Mouse (Mus musculus) MEL (cell line): ENCODE results near the gene Uba52. TPM values are rescaled to one million over a fixed set of nuclear protein-coding genes. Genes with fewer than 3 reads are reported as not detected.

Experiments used
- DNase-seq: peaks from one replicate; pipeline ENCODE4 v3.0.0; 2011; ENCODE audit warnings: low read depth, low spot score
- H3K27ac ChIP-seq: 2 replicates; pipeline ENCODE4 v1.5.1; 2012; ENCODE audit warnings: low read depth, mild to moderate bottlenecking, control low read depth, low read length, moderate library complexity; ENCODE audit not compliant: control insufficient read depth
- H3K27me3 ChIP-seq, 2 experiments: fragments of 150-350 bp in 1 of 2; sonication (generic) in 1 of 2; 2 replicates each; pipeline ENCODE4 v1.6.1; 2012; ENCODE audit warnings: low read length in 2 of 2, mild to moderate bottlenecking in 2 of 2, improper control_type of control experiment in 1 of 2, moderate library complexity in 1 of 2; ENCODE audit not compliant: insufficient read depth in 2 of 2, control insufficient read depth in 1 of 2
- H3K36me3 ChIP-seq, 2 experiments: 2 replicates each; pipeline ENCODE4 v1.6.1; 2012 to 2014; ENCODE audit warnings: low read length in 2 of 2, improper control_type of control experiment in 1 of 2, inconsistent platforms in 1 of 2, mild to moderate bottlenecking in 1 of 2; ENCODE audit not compliant: insufficient read depth in 2 of 2, control insufficient read depth in 1 of 2
- H3K4me1 ChIP-seq, 2 experiments: fragments of 150-350 bp in 1 of 2; sonication (generic) in 1 of 2; 2 replicates each; pipeline ENCODE4 v1.6.1; 2012; ENCODE audit warnings: low read length in 2 of 2, improper control_type of control experiment in 1 of 2, mild to moderate bottlenecking in 1 of 2; ENCODE audit not compliant: insufficient read depth in 2 of 2, control insufficient read depth in 1 of 2
- H3K4me3 ChIP-seq, 2 experiments: fragments of 150-350 bp in 1 of 2; sonication (generic) in 1 of 2; 2 replicates each; pipeline ENCODE4 v1.5.1; 2012; ENCODE audit warnings: low read depth in 2 of 2, low read length in 2 of 2, mild to moderate bottlenecking in 2 of 2, moderate library complexity in 2 of 2, control low read depth in 1 of 2, improper control_type of control experiment in 1 of 2; ENCODE audit not compliant: control insufficient read depth in 1 of 2, insufficient read depth in 1 of 2
- H3K79me2 ChIP-seq: 2 replicates; pipeline ENCODE4 v1.6.1; 2012; ENCODE audit warnings: mild to moderate bottlenecking, low read length, moderate library complexity; ENCODE audit not compliant: control insufficient read depth, poor library complexity, insufficient read depth
- H3K9ac ChIP-seq: 2 replicates; pipeline ENCODE4 v1.6.1; 2012; ENCODE audit warnings: low read depth, mild to moderate bottlenecking, control low read depth, low read length, moderate library complexity; ENCODE audit not compliant: control insufficient read depth, poor library complexity, severe bottlenecking
- H3K9me3 ChIP-seq: fragments of 150-350 bp; sonication (generic); replicated peaks from 2 replicates; pipeline ENCODE4 v1.6.1; 2012; ENCODE audit warnings: mild to moderate bottlenecking, low read length, improper control_type of control experiment, moderate library complexity; ENCODE audit not compliant: insufficient read depth
- CHD2 ChIP-seq: IDR thresholded peaks from 2 replicates; pipeline ENCODE4 v1.6.1; 2011; ENCODE audit warnings: low read length, improper control_type of control experiment
- CTCF ChIP-seq, 3 experiments: IDR thresholded peaks in 2 of 3; conservative IDR thresholded peaks in 1 of 3; 2 replicates each; pipeline ENCODE4 v1.5.1; 2011 to 2012; ENCODE audit warnings: low read length in 3 of 3, low read depth in 2 of 3, mild to moderate bottlenecking in 2 of 3, improper control_type of control experiment in 1 of 3, inconsistent platforms in 1 of 3, mixed read lengths in 1 of 3, moderate library complexity in 1 of 3; ENCODE audit not compliant: control insufficient read depth in 1 of 3, insufficient read depth in 1 of 3, poor library complexity in 1 of 3, severe bottlenecking in 1 of 3
- ETS1 ChIP-seq: IDR thresholded peaks from 2 replicates; pipeline ENCODE4 v1.6.1; 2012; ENCODE audit warnings: low read depth, mild to moderate bottlenecking, inconsistent platforms, low read length, improper control_type of control experiment, moderate library complexity
- HCFC1 ChIP-seq: IDR thresholded peaks from 2 replicates; pipeline ENCODE4 v1.6.1; 2012; ENCODE audit warnings: low read depth, mild to moderate bottlenecking, inconsistent platforms, low read length, improper control_type of control experiment, moderate library complexity
- MAFK ChIP-seq: IDR thresholded peaks from 2 replicates; pipeline ENCODE4 v1.6.1; 2011; ENCODE audit warnings: low read depth, mild to moderate bottlenecking, low read length, improper control_type of control experiment, borderline replicate concordance
- MAX ChIP-seq: IDR thresholded peaks from 2 replicates; pipeline ENCODE4 v1.6.1; 2011; ENCODE audit warnings: low read length, improper control_type of control experiment
- MXI1 ChIP-seq: IDR thresholded peaks from 2 replicates; pipeline ENCODE4 v1.6.1; 2011; ENCODE audit warnings: mild to moderate bottlenecking, low read depth, low read length, improper control_type of control experiment
- NELFE ChIP-seq: IDR thresholded peaks from 2 replicates; pipeline ENCODE4 v1.6.1; 2011; ENCODE audit warnings: low read depth, low read length, improper control_type of control experiment
- RAD21 ChIP-seq: IDR thresholded peaks from 2 replicates; pipeline ENCODE4 v1.6.1; 2011; ENCODE audit warnings: mild to moderate bottlenecking, low read depth, low read length, improper control_type of control experiment
- SIN3A ChIP-seq: IDR thresholded peaks from 2 replicates; pipeline ENCODE4 v1.6.1; 2012; ENCODE audit warnings: low read length, improper control_type of control experiment, inconsistent platforms
- SMC3 ChIP-seq: IDR thresholded peaks from 2 replicates; pipeline ENCODE4 v1.6.1; 2011; ENCODE audit warnings: low read depth, low read length, improper control_type of control experiment
- USF1 ChIP-seq: IDR thresholded peaks from 2 replicates; pipeline ENCODE4 v1.6.1; 2014; ENCODE audit warnings: low read depth, mild to moderate bottlenecking, inconsistent platforms, low read length, improper control_type of control experiment, moderate library complexity
- USF2 ChIP-seq, 2 experiments: IDR thresholded peaks; 2 replicates each; pipeline ENCODE4 v1.6.1; 2011 to 2012; ENCODE audit warnings: improper control_type of control experiment in 2 of 2, low read length in 2 of 2, borderline replicate concordance in 1 of 2, inconsistent platforms in 1 of 2, low read depth in 1 of 2, mild to moderate bottlenecking in 1 of 2; ENCODE audit not compliant: insufficient read depth in 1 of 2
- ZC3H11A ChIP-seq: IDR thresholded peaks from 2 replicates; pipeline ENCODE4 v1.6.1; 2012; ENCODE audit warnings: low read depth, mild to moderate bottlenecking, inconsistent platforms, low read length, improper control_type of control experiment
- polyA plus RNA-seq, 2 experiments: library from polyadenylated mRNA; stranded (reverse) in 1 of 2; unstranded in 1 of 2; fragments of >175 nt in 1 of 2; fragments of >200 nt in 1 of 2; gene quantifications; 2 replicates each; pipeline versions ENCODE4 v1.2.1 to v1.2.4; 2012; ENCODE audit warnings: low replicate concordance in 2 of 2, low read depth in 1 of 2; ENCODE audit not compliant: insufficient read length in 2 of 2, insufficient read depth in 1 of 2, missing spikeins in 1 of 2
- total RNA-seq: library from RNA; depleted of rRNA; stranded (reverse); fragments of 300-350 nt; gene quantifications from 2 replicates; pipeline ENCODE4 v1.2.3, GENCODE M21; 2012

The Uba52 gene
- total and polyA plus RNA-seq, 3 experiments, result 2,814 to 3,633 TPM; not detected in 1

DNA sequence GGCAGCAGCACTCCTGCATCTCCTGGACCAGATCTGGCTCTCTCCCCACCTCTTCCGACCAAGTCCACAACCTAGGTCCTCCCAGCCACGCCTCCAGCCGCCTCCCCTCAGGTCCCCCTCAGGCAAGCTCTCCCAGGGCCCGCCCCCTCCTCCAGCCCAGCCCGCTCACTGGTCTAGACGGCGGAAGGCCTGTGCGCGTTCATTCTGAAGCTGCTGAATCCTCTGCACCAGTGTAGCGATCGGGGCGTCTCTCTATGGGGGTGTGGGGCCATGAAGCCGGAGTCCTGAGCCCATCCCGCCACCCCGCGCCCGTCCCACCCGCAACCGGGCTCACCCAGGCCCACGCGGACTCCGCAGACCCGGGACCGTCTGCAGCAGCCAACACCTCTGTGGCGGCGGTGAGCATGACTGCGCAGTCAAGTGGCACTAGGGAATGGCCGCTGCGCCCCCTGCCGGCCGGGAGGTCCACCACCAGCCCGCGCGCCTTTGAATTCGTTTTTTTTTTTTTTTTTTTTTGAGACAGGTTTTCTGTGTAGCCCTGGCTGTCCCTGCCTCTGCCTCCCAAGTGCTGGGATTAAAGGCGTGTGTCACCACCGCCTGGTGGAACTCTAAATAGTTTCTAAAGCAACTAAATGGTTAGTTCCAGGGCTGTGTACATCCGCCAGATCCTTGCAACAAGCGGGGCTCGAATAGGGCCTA lies 4.1 kb downstream of the Uba52 start, which contains the start of gene Rex1bd (continued):
- TF ChIP-seq MAX, result no peak; the same call in 1 of the 2 replicates
- TF ChIP-seq CHD2, result no peak
- peak; percentile 87 for TF ChIP-seq MXI1
- TF ChIP-seq, all 39 proteins: peak for 19

- Histone ChIP-seq H3K27ac (peak overlapping the region; percentile 48), H3K4me1 (peaks cover 2 to 34% of the 10 kb centered on the region in 2 experiments; a peak in 2 of 4 replicates), H3K9ac (peak overlapping the region; percentile 90), H3K4me3 (peak overlapping the region; percentile 80 to 88), H3K27me3 (no peaks in the 10 kb centered on the region), H3K79me2 (peaks cover 40% of the 10 kb centered on the region), H3K36me3 (peaks cover 5 to 15% of the 10 kb centered on the region in 2 experiments; a peak in 3 of 4 replicates), H3K9me3 (no peaks in the 10 kb centered on the region)
- TF ChIP-seq SIN3A (0 out of 2 replicates have a peak, but pooled peaks have one; percentile 2), MAX (peak; percentile 61; the same call in 1 of the 2 replicates), USF2 (IDR thresholded peaks at IDR 0.05; ENCODE audit: borderline replicate concordance in 1 of 2, insufficient read depth in 1 of 2, low read depth in 1 of 2, low read length in 2 of 2) (0 out of 4 replicates have a peak, but pooled peaks of 1 of the 2 experiments have one; percentile 28), USF1 (peak; percentile 81), MAFK (no peak)
- no peak for DNase-seq
These were observed 4.8 kb downstream of the Uba52 start for GRCm38 (mm10) chr8:70505698-70506327.

DNA sequence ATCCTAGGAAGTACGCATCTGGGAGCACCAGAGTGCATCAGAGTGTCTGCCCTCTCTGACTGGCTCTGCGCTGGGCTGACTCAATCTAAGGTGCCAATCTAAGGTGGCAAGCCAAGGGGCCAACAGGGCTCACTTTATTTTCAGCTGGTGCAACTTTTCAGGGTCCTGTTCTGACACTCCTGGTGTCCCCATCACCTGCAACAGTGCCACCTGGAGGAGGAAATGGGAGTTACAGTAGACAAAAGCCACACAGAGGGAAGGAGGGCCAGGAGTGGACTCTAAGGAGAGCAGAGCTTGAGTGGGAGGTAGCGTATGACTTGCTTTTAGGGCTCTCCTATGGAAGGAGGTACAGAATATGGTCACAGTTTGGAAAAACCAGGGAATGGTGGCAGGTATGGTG lies 5.8 kb downstream of the Uba52 start:
- Histone ChIP-seq H3K4me1 (peaks cover 3 to 43% of the 10 kb centered on the region in 2 experiments; a peak in 3 of 4 replicates), H3K4me3 (no peak overlapping the region), H3K27ac (no peak overlapping the region), H3K36me3 (peaks cover 5 to 18% of the 10 kb centered on the region in 2 experiments; a peak in 3 of 4 replicates), H3K79me2 (peaks cover 32% of the 10 kb centered on the region), H3K9me3 (no peaks in the 10 kb centered on the region), H3K9ac (no peak overlapping the region), H3K27me3 (no peaks in the 10 kb centered on the region)
- no peak for TF ChIP-seq ETS1
- TF ChIP-seq CHD2, result no peak
- peak; percentile 78 to 91 (median 81) for TF ChIP-seq CTCF (IDR thresholded peaks at IDR 0.05 in 2 of 3, conservative IDR thresholded peaks at IDR 0.05 in 1 of 3; ENCODE audit: control insufficient read depth in 1 of 3, insufficient read depth in 1 of 3, low read depth in 2 of 3, low read length in 3 of 3, poor library complexity in 1 of 3, severe bottlenecking in 1 of 3)
- peak; percentile 66 for TF ChIP-seq RAD21
- peak; percentile 89 for TF ChIP-seq SMC3
- no peak for TF ChIP-seq NELFE
- TF ChIP-seq USF1, result no peak
- peak; percentile 60 for TF ChIP-seq ZC3H11A
- peak; percentile 32; the same call in 1 of the 2 replicates for TF ChIP-seq SIN3A
- no peak for TF ChIP-seq HCFC1
- DNase-seq, result peak; percentile 80
